Mouse (Mus musculus) ES-Bruce4 (cell line): Measurements from ENCODE around the gene Hist1h2bg.

ENCODE experiments used
- CTCF ChIP-seq: IDR thresholded peaks from one replicate; pipeline ENCODE4 v1.8.1; 2011; ENCODE audit warnings: low read depth, low read length
- EP300 ChIP-seq: IDR thresholded peaks from 2 replicates; pipeline ENCODE4 v1.6.1; 2011; ENCODE audit warnings: low read depth, low read length; ENCODE audit not compliant: insufficient read depth
- POLR2A ChIP-seq: IDR thresholded peaks from one replicate; pipeline ENCODE4 v1.8.1; 2011; ENCODE audit warnings: low read length; ENCODE audit not compliant: insufficient read depth

- TF ChIP-seq POLR2A (no peak), CTCF (no peak), EP300 (no peak)
These were observed 4.2 kb downstream of the Hist1h2bg start, which contains the start of gene Hist1h3d for GRCm38 (mm10) chr13:23575271-23575851.
